Mouse (Mus musculus): ENCODE measurements around the gene Col25a1. TPM values are rescaled to one million over a fixed set of nuclear protein-coding genes. Genes with fewer than 3 reads are reported as not detected.

Gene Col25a1
- polyA plus RNA-seq, 3 experiments from 2014 or later = not detected

GRCm38 (mm10) chr3:130576683-130577082 lies 445.4 kb downstream of the Col25a1 start:
- no peak for ATAC-seq

GRCm38 (mm10) chr3:130579501-130579900 lies 448.2 kb downstream of the Col25a1 start:
- no peak for ATAC-seq

GRCm38 (mm10) chr3:130581577-130581976 lies 450.3 kb downstream of the Col25a1 start:
- ATAC-seq = no peak

DNA sequence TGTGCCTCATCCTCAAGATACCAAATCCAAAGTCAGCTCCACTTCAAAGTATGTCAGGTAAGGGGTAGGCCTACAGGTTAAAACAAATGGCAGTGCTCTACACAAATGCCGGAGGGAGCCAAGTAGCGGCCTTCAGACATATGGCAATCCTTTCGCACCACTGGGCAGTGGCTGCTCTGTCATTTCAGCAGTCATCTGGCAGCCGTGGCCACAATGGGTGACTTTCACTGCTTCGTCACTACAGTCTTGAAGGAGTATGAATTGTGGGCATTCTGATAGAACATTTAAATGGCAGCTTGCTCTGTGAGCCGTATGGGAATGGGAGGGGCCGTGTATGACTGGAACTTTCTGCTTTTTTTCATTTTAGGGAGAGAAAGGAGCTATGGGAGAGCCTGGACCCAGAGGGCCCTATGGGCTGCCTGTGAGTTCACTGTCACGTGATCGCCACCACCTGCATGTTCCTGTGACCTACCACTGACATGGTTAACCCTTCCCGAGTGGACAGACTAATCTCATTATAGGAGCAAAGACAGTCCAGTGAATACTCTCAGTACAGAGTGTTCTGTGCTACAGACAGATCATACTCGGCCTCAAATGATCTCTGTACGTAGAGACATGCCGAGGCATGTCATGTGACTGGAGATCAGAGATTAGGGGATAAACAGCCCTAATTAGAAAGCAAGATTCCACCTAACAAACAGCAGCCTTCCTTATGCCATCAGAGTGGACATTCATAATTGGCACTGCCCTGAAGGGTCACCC lies 451.8 kb downstream of the Col25a1 start:
- ATAC-seq = no peak

GRCm38 (mm10) chr3:130584007-130584406 lies 452.7 kb downstream of the Col25a1 start:
- no peak for ATAC-seq

DNA sequence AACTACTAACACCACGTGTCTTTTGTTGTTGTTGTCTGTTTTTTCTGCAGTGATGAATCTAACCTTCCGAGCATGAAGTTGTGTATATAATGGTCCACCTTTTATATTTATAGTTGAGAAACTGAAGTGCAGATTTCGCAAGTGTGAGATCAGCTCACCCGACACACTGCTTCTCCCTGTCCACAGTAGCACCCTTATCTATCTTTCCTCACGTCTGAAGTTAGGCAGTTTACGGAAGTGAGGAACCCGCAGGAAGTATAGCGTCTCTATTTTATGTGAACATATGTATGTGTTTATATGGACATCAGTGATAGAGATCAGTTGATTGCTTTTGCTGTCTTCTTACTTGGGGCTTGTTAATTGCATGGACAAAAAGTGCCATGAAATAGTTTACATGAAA lies 463.7 kb downstream of the Col25a1 start:
- no peak for ATAC-seq

DNA sequence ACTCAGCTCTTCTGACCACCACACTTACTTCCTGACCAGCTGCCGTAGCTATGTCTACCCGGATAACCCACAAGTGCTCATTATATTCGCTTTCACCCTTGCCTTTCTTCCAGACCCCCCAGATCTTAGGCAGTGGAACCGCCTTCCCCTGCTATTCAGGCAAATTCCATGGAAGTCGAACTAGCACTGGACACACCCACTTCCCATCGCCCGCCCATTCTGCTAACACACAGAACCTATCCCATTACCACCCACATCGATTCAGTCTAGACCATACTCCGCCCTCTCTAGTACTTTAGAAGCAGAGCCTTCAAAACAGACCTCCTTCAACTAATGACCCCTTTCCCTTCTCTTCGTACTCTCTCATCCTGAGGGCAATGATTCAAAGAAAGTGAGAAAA lies 470.2 kb downstream of the Col25a1 start:
- ATAC-seq = no peak

- no peak for ATAC-seq
Measured at GRCm38 (mm10) chr3:130607924-130608323, 476.6 kb downstream of the Col25a1 start.

- no peak for ATAC-seq
Measured at GRCm38 (mm10) chr3:130614444-130614843, 483.1 kb downstream of the Col25a1 start.

DNA sequence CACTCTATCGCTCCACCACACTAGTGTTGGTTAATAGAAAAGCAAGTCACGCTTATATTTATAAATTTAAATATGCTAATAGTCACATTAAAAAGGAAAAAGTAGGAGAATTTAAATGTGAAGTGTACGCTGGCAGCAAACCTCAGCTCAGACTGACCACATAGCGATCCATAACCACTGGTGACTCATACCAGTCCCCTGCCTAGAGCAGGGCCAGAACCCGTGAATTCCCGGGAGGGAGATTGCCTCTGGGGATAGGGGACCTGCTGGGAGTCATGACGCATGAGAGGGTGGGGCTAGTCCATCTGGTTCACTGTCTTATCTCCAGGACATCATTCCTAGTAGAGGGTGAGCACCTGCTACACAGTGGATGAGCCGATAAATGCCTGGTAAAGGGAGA lies 484.3 kb downstream of the Col25a1 start:
- ATAC-seq = no peak

DNA sequence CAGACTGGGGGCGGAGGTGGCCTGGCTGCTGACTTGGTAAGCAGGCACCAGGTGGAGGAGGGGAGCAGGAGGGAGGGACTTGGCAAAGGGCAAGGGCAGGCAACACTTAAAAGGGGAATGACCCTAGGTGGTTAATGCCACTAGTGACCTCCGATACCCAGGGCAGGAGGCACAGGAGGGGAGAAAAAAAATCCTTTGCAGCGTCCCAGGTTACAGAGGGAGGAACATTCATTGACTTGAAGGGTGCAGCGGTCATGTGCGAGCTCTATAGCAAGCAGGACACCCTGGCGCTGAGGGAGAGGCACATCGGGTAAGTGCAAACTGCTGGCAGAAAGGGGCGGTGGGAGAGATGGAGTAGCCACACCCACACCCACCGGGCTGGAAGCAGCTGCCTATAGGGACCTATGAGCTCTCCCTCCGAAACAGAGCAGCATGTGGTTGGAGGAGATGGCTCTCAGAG lies 486.2 kb downstream of the Col25a1 start, which contains the start of gene Etnppl:
TSS of gene Etnppl (plus strand) at position 10 of the 460 bp plus-strand sequence.
- ATAC-seq = no peak

- ATAC-seq = no peak
Measured at GRCm38 (mm10) chr3:130620517-130621146, 489.3 kb downstream of the Col25a1 start.

- ATAC-seq = no peak
Measured at GRCm38 (mm10) chr3:130628358-130628757, 497.1 kb downstream of the Col25a1 start.

- no peak for ATAC-seq
Measured at GRCm38 (mm10) chr3:130633859-130634258, 502.6 kb downstream of the Col25a1 start.

GRCm38 (mm10) chr3:130646110-130646810 lies 515.0 kb downstream of the Col25a1 start:
- no peak for ATAC-seq

Other genes with a start within 250 kb of the Col25a1 start
- 10 to 100 TPM; 55.2 to 62.2 (median 60.7) TPM for gene Casp6, start 230.1 kb upstream of the Col25a1 start, polyA plus RNA-seq (2017; shearing (Covaris generic))
- gene Mcub, start 161.3 kb upstream of the Col25a1 start, polyA plus RNA-seq (2017; shearing (Covaris generic)) = 10 to 100 TPM; 19.8 to 26.4 (median 20.9) TPM
- 10 to 100 TPM; 18.6 to 34.0 (median 20.5) TPM for gene Sec24b, start 69.9 kb upstream of the Col25a1 start, polyA plus RNA-seq (2017; shearing (Covaris generic))